Mouse (Mus musculus): ENCODE measurements around the gene Atoh1.

GRCm38 (mm10) chr6:64727751-64728403 is 1.0 kb upstream of the Atoh1 start:
- TF ChIP-seq TAL1 (IDR thresholded peaks at IDR 0.05; ENCODE audit: low read length): no peak
- TF ChIP-seq GATA1 (IDR thresholded peaks at IDR 0.05; ENCODE audit: low read length): no peak

All from erythroblast, embryonic 14.5 days (primary cell).